Mouse (Mus musculus): ENCODE data around the gene Txnrd3. TPM values are rescaled to one million over a fixed set of nuclear protein-coding genes. Genes with fewer than 3 reads are reported as not detected.

The Txnrd3 gene
- polyA plus RNA-seq (2015; fragmentation: Illumina TruSeq; extraction: RNeasy Lipid Tissue Mini Kit (QIAGEN cat#74804); ENCODE audit: insufficient read depth, low read depth, low replicate concordance): 1.0 TPM

GRCm38 (mm10) chr6:89643798-89644270, at the start of gene Txnrd3:
TSS of gene Txnrd3 (plus strand) at chr6:89643988.

GRCm38 (mm10) chr6:89595018-89595776, 48.6 kb upstream of the Txnrd3 start, which contains the start of gene Chchd6:
TSS of gene Chchd6 (minus strand) at chr6:89595652.

DNA sequence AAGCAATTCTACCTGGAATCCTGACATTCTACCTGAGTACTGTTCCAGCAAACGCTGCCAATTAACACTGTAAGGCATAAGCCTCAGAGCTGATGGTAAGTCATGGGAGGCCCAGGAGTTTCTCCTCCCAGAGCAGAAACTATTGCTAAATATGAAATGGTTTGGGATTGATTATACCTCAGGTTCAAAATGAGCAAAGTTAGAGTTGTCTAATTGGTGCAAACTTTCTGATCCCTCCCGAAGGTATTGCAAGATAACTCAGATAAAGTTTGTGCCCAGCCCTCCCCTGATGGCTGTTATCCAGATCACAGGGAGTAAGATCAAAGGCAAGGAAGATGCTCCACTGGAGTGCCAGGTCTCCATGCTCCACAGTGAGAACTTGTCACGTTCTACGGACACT, 63.5 kb downstream of the Txnrd3 start, which contains the start of gene Vmn1r40:
Gene Vmn1r40, plus strand, starts transcription at position 301 of the 400 bp plus-strand sequence.

Other genes starting within 250 kb of the Txnrd3 start
- 1.6 TPM for gene Chchd6, start 48.3 kb upstream of the Txnrd3 start, polyA plus RNA-seq (2015; fragmentation: Illumina TruSeq; extraction: RNeasy Lipid Tissue Mini Kit (QIAGEN cat#74804); ENCODE audit: insufficient read depth, low read depth, low replicate concordance)
- not detected for gene Vmn1r40, start 63.6 kb downstream of the Txnrd3 start, polyA plus RNA-seq (2015; fragmentation: Illumina TruSeq; extraction: RNeasy Lipid Tissue Mini Kit (QIAGEN cat#74804); ENCODE audit: insufficient read depth, low read depth, low replicate concordance)
- not detected for gene Vmn1r41, start 96.8 kb downstream of the Txnrd3 start, polyA plus RNA-seq (2015; fragmentation: Illumina TruSeq; extraction: RNeasy Lipid Tissue Mini Kit (QIAGEN cat#74804); ENCODE audit: insufficient read depth, low read depth, low replicate concordance)
- gene Vmn1r42, start 232.4 kb downstream of the Txnrd3 start, polyA plus RNA-seq (2015; fragmentation: Illumina TruSeq; extraction: RNeasy Lipid Tissue Mini Kit (QIAGEN cat#74804); ENCODE audit: insufficient read depth, low read depth, low replicate concordance): not detected
- not detected for gene Vmn1r43, start 232.4 kb downstream of the Txnrd3 start, polyA plus RNA-seq (2015; fragmentation: Illumina TruSeq; extraction: RNeasy Lipid Tissue Mini Kit (QIAGEN cat#74804); ENCODE audit: insufficient read depth, low read depth, low replicate concordance)
- not detected for gene Vmn1r44, start 239.7 kb downstream of the Txnrd3 start, polyA plus RNA-seq (2015; fragmentation: Illumina TruSeq; extraction: RNeasy Lipid Tissue Mini Kit (QIAGEN cat#74804); ENCODE audit: insufficient read depth, low read depth, low replicate concordance)

Data from pancreas, adult 10 weeks (tissue).